Mouse (Mus musculus) heart, embryonic 11.5 days (tissue): ENCODE results near the gene Anks1. TPM values are rescaled to one million over a fixed set of nuclear protein-coding genes. Genes with fewer than 3 reads are reported as not detected.
"Not testable (repeated sequence)": the region's sequence is repeated elsewhere in the genome, so short reads cannot be mapped to it uniquely, and the experiment has no call there.

ENCODE experiments used
- ATAC-seq: fragments of 200-750 bp; cut with Nextera tagmentation; replicated peaks from 2 replicates; pipeline ENCODE4 v1.8.0; 2017; ENCODE audit warnings: moderate library complexity; ENCODE audit not compliant: insufficient number of reproducible peaks, low FRiP score, low TSS enrichment
- H3K27ac ChIP-seq: fragments of 300-500 bp; sonication (generic); 2 replicates; pipeline ENCODE4 v1.5.1; 2014; ENCODE audit warnings: mild to moderate bottlenecking, low read depth, low read length
- H3K27me3 ChIP-seq: fragments of 300-500 bp; sonication (generic); 2 replicates; pipeline ENCODE4 v1.6.1; 2014; ENCODE audit warnings: mild to moderate bottlenecking, low read length, mixed read lengths; ENCODE audit not compliant: control insufficient read depth, insufficient read depth
- H3K36me3 ChIP-seq: fragments of 300-500 bp; sonication (generic); 2 replicates; pipeline ENCODE4 v1.6.1; 2014; ENCODE audit warnings: mild to moderate bottlenecking, low read length, moderate library complexity, mixed read lengths; ENCODE audit not compliant: control insufficient read depth, insufficient read depth
- H3K4me1 ChIP-seq: fragments of 300-500 bp; sonication (generic); 2 replicates; pipeline ENCODE4 v1.6.1; 2014; ENCODE audit warnings: low read length; ENCODE audit not compliant: control insufficient read depth, insufficient read depth
- H3K4me2 ChIP-seq: fragments of 300-500 bp; sonication (generic); 2 replicates; pipeline ENCODE4 v1.6.1; 2014; ENCODE audit warnings: mild to moderate bottlenecking, moderate library complexity
- H3K4me3 ChIP-seq: fragments of 300-500 bp; sonication (generic); 2 replicates; pipeline ENCODE4 v1.5.1; 2014; ENCODE audit warnings: low read depth, low read length
- H3K9ac ChIP-seq: fragments of 300-500 bp; sonication (generic); 2 replicates; pipeline ENCODE4 v1.6.1; 2014; ENCODE audit warnings: mild to moderate bottlenecking, low read depth, low read length, moderate library complexity
- H3K9me3 ChIP-seq: fragments of 300-500 bp; sonication (generic); replicated peaks from 2 replicates; pipeline ENCODE4 v1.6.1; 2016; ENCODE audit warnings: low read length; ENCODE audit not compliant: control insufficient read depth
- WGBS: fragments of 180-500 bp; shearing (Covaris S2); extraction: QIAGEN DNeasy Blood & Tissue Kit; methylation state at CpG from one replicate; pipeline ENCODE4 v1.1.7; 2014; ENCODE audit not compliant: insufficient replicate concordance; 5-methylcytosine and 5-hydroxymethylcytosine counted together
- polyA plus RNA-seq: library from polyadenylated mRNA; unstranded; fragments of >200 nt; fragmentation: Nextera tagmentation; extraction: Ambion mirVana; gene quantifications from 2 replicates; pipeline ENCODE4 v1.2.1, GENCODE M21; 2014

Anks1 gene
- polyA plus RNA-seq, 1 experiment from 2014 or later: 6.9 TPM

DNA sequence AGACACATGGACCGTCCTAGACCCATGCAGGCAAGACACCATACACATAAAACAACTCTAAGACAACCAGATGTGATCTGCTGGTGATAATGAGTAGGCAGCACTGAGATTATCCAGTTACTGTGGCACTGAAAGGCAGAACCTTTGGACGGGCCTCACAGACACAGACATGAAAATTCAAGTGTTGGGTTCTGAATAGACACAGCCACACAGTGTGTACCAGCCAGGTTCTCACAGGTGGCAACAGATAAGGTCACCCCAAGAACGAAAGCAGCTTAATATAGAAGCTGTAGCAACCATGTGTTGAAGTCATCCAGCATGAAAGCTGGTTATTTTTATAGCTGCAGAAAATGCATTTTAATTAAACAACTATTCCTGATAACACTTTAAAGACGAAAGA, 64.2 kb downstream of the Anks1 start:
- H3K4me1 ChIP-seq: peaks cover 8% of the 10 kb centered on the region; the same call in 1 of the 2 replicates
- no peaks in the 10 kb centered on the region for H3K9me3 ChIP-seq
- H3K9ac ChIP-seq: no peak overlapping the region
- ATAC-seq: no peak
- no peaks in the 10 kb centered on the region for H3K27me3 ChIP-seq
- H3K4me3 ChIP-seq: no peak overlapping the region
- 0 out of 2 replicates have a peak overlapping the region, but pooled peaks have one; percentile 16 for H3K27ac ChIP-seq
- H3K36me3 ChIP-seq: peaks cover 6% of the 10 kb centered on the region; the same call in 1 of the 2 replicates
- WGBS: 62% methylated on average over 4 of the region's 4 CpGs
- no peak overlapping the region for H3K4me2 ChIP-seq

- no peaks in the 10 kb centered on the region for H3K27me3 ChIP-seq
- ATAC-seq: no peak
These were observed 67.2 kb downstream of the Anks1 start for GRCm38 (mm10) chr17:27976266-27976665.

GRCm38 (mm10) chr17:27977008-27977636, 68.0 kb downstream of the Anks1 start:
- Histone ChIP-seq H3K4me3 (no peak overlapping the region), H3K4me2 (no peak overlapping the region), H3K9me3 (no peaks in the 10 kb centered on the region), H3K27ac (no peak overlapping the region), H3K9ac (no peak overlapping the region), H3K4me1 (no peaks in the 10 kb centered on the region), H3K36me3 (peaks cover 6% of the 10 kb centered on the region; the same call in 1 of the 2 replicates), H3K27me3 (no peaks in the 10 kb centered on the region)
- whole genome bisulfite sequencing: 83% methylated on average over 3 of the region's 3 CpGs
- no peak for ATAC-seq

More at GRCm38 (mm10) chr17:27976266-27976665, 67.2 kb downstream of the Anks1 start:
- peaks cover 3% of the 10 kb centered on the region; the same call in 1 of the 2 replicates for H3K4me1 ChIP-seq
- 91% methylated on average over 14 of the region's 14 CpGs for WGBS
- no peak overlapping the region for H3K4me2 ChIP-seq
- H3K36me3 ChIP-seq: peaks cover 6% of the 10 kb centered on the region; the same call in 1 of the 2 replicates
- no peak overlapping the region for H3K4me3 ChIP-seq
- H3K9ac ChIP-seq: no peak overlapping the region
- no peak overlapping the region for H3K27ac ChIP-seq
- H3K9me3 ChIP-seq: no peaks in the 10 kb centered on the region

GRCm38 (mm10) chr17:27980391-27980955, 71.4 kb downstream of the Anks1 start:
- 96% methylated on average over 3 of the region's 3 CpGs for WGBS
- peaks cover 6% of the 10 kb centered on the region; the same call in 1 of the 2 replicates for H3K36me3 ChIP-seq

GRCm38 (mm10) chr17:27981451-27982069, 72.5 kb downstream of the Anks1 start:
- Histone ChIP-seq H3K27ac (no peak overlapping the region), H3K27me3 (no peaks in the 10 kb centered on the region), H3K4me1 (no peaks in the 10 kb centered on the region), H3K4me3 (no peak overlapping the region), H3K9me3 (no peaks in the 10 kb centered on the region), H3K9ac (no peak overlapping the region), H3K4me2 (no peak overlapping the region), H3K36me3 (peaks cover 6% of the 10 kb centered on the region; the same call in 1 of the 2 replicates)
- WGBS: 84% methylated on average over 5 of the region's 5 CpGs
- ATAC-seq: no peak

More at GRCm38 (mm10) chr17:27980391-27980955, 71.4 kb downstream of the Anks1 start:
- Histone ChIP-seq H3K27me3 (no peaks in the 10 kb centered on the region), H3K4me3 (no peak overlapping the region), H3K9me3 (no peaks in the 10 kb centered on the region), H3K9ac (no peak overlapping the region), H3K4me2 (no peak overlapping the region), H3K27ac (no peak overlapping the region), H3K4me1 (no peaks in the 10 kb centered on the region)
- ATAC-seq: no peak

GRCm38 (mm10) chr17:27982070-27982457, 73.0 kb downstream of the Anks1 start:
- not testable (repeated sequence) for H3K36me3 ChIP-seq, H3K4me2 ChIP-seq, H3K4me3 ChIP-seq, H3K27me3 ChIP-seq, H3K27ac ChIP-seq, H3K4me1 ChIP-seq, H3K9ac ChIP-seq, H3K9me3 ChIP-seq, ATAC-seq
- 85% methylated on average over 13 of the region's 14 CpGs for WGBS

DNA sequence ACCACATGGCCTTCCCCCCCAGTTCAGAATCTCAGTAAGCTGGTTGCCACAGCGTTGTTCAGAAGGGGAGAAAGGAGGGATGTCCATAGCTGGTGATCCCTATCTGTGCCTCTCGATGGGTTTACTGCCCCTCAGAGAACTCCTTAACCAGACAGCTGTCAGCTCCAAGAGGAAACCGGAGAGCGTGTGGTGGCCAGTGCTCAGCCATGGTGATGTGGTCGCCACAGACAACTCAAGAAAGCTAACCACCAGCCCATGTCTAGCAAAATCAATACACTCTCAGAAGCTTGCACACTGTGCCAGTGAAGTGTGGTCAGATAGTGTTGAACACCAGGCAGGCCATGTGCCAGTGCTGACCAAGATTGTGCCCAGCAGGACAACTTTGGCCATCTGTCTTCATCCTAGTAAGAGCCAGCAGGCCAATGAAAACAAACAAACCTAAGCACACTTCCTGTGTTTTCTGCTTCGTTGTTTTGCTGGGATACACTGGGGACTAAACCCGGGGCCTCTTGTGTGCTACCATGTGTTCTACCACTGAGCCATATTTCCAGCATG, 73.7 kb downstream of the Anks1 start:
- WGBS: 66% methylated on average over 7 of the region's 7 CpGs
- no peak overlapping the region for H3K9ac ChIP-seq
- H3K27ac ChIP-seq: no peak overlapping the region
- H3K4me2 ChIP-seq: no peak overlapping the region
- no peaks in the 10 kb centered on the region for H3K36me3 ChIP-seq
- ATAC-seq: no peak
- H3K4me1 ChIP-seq: no peaks in the 10 kb centered on the region
- H3K27me3 ChIP-seq: no peaks in the 10 kb centered on the region
- no peak overlapping the region for H3K4me3 ChIP-seq
- H3K9me3 ChIP-seq: no peaks in the 10 kb centered on the region

GRCm38 (mm10) chr17:27984421-27984820, 75.3 kb downstream of the Anks1 start:
- H3K36me3 ChIP-seq: no peaks in the 10 kb centered on the region
- H3K4me3 ChIP-seq: no peak overlapping the region
- H3K4me1 ChIP-seq: no peaks in the 10 kb centered on the region
- WGBS: 89% methylated on average over 12 of the region's 12 CpGs
- no peak overlapping the region for H3K27ac ChIP-seq
- no peaks in the 10 kb centered on the region for H3K9me3 ChIP-seq
- H3K4me2 ChIP-seq: no peak overlapping the region
- H3K9ac ChIP-seq: no peak overlapping the region
- H3K27me3 ChIP-seq: no peaks in the 10 kb centered on the region
- ATAC-seq: no peak
